Mouse (Mus musculus): ENCODE data around the gene Ppp1r21.

Gene Ppp1r21

GRCm38 (mm10) chr17:88530667-88531066 is 749 bp downstream of the Ppp1r21 start:
- no peak for DNase-seq

DNA sequence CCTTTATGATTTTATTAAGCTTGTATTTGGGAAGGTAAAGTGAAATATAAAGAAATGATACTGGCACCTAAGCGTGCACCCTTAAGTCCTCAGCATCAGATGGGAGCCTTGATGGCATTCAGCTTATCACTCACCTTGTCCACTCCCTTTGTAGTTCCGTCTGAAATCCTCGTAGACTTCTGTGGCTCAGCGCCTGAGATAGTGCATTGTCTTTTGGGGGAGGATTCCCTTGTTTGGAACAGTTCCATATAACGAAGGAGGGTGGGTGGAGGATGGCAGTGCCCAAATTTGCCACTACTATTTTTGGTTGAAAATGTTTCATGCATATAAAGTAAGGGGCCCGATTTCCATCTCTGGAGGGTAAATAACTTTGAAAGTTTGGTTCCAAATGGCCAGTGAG is 1.3 kb downstream of the Ppp1r21 start:
- no peak for DNase-seq

GRCm38 (mm10) chr17:88537842-88538430 is 8.0 kb downstream of the Ppp1r21 start:
- DNase-seq = no peak

GRCm38 (mm10) chr17:88542771-88543416 is 13.0 kb downstream of the Ppp1r21 start:
- no peak for DNase-seq

DNA sequence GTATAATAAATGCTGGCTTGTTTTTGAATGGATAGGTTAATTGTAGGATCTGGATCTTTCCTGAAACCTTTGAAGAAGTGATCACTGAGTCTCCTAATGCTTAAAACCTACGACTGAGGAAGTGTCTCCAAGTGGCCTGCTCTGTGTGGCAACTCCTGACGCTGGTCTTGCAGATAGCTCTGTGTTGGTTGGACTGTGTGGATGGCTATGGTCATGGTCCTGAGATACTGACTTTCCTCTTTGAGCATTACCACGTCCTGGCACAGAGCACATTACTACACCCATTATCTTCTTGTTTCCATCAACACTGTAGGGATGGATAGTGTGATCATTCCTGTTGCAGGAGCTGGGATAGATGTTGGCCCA is 13.5 kb downstream of the Ppp1r21 start:
- DNase-seq = no peak

- DNase-seq = no peak
Measured at GRCm38 (mm10) chr17:88545217-88545784, 15.4 kb downstream of the Ppp1r21 start.

DNA sequence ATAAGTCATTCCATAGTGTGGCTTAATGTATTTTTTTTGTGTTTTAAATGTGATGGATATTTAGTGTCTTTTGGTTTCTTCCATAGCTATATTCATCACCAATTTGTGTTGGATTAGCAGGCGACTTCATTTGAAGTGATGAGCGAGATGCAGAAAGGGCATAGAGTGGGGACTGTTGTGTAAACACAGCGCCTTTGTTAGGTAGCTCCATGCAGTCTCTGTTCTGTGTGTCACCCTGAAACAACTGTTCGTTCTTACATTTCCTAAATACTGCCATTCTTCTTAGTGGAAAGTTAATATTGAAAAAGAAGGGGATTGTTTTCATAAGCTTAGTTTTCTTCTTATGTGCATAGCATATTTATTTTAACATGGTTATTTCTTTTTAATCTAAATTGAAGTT is 16.8 kb downstream of the Ppp1r21 start:
- DNase-seq = no peak

DNA sequence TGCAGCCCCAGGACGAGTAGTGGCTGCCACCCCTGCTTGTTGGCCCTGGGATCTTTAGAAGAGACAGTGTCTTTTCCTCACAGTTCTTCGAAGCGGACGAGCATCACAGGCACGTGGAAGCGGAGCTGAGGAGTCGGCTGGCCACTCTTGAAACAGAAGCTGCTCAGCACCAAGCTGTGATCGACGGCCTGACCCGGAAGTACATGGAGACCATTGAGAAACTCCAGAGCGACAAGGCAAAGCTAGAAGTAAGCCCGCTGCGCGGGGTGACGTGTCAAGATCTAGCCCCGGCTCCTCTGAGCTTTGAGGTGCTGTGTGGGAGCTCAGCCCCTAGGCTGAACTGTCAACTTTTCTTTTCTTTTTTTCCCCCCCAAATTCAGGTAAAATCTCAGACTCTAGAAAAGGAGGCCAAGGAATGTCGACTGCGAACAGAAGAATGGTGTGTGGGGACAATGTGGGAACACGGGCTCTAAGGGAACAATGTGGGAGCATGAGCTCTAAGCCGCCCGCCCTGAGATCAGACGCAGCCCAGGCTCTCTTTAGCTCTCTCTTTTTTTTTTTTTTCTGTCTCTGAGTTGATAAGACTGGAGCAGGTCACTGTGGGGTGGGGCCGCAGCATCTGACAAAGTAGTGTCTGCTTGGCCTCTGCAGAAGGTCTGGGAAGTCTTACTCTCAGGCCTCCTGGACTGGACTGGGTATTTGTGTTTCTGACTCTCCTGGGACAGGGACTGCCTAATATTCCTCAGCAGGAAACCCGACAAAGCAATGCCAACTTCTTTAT is 19.7 kb downstream of the Ppp1r21 start:
- no peak for DNase-seq

DNA sequence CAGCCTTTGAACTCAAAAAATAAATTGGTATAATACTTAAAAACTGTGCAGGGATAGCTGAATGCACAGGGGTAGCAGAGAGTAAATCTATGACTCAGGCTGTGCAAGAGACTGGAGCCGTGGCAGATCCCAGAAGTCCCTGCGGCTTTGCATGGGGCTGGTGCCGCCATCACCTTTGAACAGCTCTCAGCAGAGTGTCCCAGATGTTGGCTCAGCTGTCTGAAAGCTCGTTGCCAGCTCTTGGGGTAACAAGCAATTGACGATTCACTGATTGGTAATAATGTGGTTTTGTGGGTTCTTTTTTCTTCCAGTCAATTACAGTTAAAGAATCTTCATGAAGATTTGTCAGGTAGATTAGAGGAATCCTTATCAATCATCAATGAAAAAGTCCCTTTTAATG is 20.4 kb downstream of the Ppp1r21 start:
- DNase-seq = no peak

GRCm38 (mm10) chr17:88550981-88551940 is 21.3 kb downstream of the Ppp1r21 start:
- no peak for DNase-seq

- no peak for DNase-seq
Measured at GRCm38 (mm10) chr17:88552556-88552955, 22.6 kb downstream of the Ppp1r21 start.

- DNase-seq = peak; percentile 4
Measured at GRCm38 (mm10) chr17:88553001-88553449, 23.1 kb downstream of the Ppp1r21 start.

DNA sequence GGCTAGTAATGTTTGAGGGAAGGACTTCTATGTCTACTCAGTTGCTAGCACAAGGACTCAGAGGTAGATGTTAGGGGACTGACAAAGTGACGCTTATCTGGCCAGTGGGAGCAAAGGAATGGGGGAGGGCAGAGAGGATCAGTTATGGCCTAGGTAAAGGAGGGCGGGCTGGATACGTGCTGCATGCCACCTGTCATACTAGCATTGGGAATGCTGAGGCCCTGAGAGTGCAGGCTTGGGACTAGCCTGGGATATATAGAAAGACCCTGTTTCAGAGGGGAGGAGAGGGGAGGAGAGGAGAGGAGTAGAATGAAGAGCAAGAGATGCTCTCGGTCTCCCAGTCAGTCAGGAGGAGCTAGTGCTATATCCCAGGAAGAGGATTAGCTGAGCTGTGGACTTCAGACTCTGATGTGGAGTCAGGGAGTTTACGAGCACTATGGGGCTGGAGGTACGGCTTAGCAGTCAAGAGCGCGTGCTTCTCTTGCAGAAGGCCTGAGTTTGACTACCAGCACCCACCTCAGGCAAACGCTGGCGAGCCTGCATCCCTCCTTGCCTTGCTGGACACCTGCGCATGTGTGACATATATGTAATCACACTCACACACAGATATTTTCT is 23.7 kb downstream of the Ppp1r21 start:
- no peak for DNase-seq

DNA sequence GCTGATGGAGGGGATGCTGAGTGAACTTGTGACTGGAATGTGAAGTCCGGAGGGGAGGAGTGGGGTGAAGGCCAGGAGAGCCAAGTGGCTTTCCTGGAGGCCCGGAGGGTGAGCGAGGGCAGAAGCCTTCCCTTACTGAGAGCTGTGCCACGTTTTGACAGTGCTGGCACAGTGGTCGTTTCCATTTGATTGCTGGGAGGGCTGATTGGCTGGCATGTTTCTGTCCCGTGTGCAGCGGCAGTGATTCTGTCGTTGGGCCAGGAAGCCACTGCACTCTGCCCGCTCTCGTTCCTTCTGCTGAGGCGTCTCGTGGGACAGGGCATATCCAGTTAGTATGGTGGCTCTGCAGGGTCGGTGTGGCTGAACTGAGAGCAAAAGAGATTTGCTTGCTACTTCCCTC is 26.3 kb downstream of the Ppp1r21 start:
- no peak for DNase-seq

GRCm38 (mm10) chr17:88556688-88557087 is 26.8 kb downstream of the Ppp1r21 start:
- DNase-seq = no peak

- DNase-seq = peak; percentile 84
Measured at GRCm38 (mm10) chr17:88558168-88558842, 28.4 kb downstream of the Ppp1r21 start.

DNA sequence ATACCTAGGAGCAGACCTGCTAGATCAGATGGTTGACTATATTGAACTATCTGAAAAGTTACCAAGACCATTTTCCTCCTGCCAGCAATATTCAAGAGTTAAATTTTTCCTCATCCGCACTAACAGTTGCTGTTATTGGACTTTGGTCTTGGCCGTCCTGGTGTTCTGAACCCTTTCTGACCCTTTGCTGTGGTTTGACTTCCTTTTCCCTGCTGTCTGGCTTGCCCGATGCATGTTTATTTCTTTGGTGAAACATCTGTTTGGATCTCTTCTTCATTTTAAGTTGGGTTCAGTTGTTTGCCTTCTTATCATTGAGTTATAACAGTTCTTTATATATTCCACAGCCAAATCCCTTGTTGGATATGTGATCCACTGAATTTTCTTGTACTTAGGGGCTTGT is 33.7 kb downstream of the Ppp1r21 start:
- DNase-seq = no peak

DNA sequence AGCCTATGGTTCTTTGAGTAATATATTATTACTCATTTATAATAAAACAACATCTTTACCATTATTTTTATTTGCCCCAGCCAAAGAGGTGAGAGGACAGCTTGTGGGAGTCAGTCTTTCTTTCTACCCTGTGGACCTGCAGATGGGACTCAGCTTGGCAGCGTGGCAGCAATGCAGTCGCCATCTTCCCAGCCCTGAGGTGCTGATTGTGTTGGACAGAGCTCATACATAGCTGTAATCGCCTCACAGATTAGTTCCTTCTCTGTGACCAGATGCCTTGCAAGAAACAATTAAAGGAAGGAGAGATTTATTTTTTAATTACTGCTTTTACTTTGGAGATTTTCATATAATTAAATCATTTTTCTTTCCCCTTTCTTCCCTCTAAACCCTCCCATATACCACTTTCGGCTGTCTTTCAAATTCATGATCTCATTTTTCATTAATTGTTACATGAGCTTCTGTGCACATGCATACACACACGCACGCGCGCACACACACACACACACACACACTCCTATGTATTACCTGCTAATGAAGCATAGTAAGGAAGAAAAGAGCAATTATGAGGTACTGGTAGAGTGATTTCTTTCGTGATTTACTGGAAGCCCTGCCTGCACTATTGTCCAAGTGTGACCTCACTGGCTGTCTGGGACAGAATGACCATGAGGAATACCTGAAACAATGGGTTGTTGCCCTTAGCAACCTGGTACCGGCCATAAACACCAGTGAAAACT is 40.1 kb downstream of the Ppp1r21 start:
- DNase-seq = peak; percentile 7

DNA sequence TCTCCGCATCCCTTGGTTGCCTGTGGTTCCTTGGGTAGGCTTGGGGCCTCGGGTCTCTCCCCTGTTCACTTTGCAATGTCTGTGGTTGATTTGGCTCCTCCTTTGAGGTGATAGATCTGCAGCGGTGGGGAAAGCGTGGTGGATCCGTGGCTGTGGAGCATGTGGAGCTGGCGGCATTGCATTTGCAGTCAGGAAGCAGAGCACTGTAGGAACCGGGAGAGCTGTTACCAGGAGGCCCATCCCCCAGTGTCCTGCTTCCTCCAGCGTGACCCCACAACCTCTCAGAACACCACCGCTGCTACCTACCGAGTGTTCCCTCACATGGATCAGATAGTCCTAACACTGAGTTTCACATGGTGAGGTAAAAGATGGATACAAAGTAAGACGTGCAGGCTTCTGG is 40.9 kb downstream of the Ppp1r21 start:
- no peak for DNase-seq

DNA sequence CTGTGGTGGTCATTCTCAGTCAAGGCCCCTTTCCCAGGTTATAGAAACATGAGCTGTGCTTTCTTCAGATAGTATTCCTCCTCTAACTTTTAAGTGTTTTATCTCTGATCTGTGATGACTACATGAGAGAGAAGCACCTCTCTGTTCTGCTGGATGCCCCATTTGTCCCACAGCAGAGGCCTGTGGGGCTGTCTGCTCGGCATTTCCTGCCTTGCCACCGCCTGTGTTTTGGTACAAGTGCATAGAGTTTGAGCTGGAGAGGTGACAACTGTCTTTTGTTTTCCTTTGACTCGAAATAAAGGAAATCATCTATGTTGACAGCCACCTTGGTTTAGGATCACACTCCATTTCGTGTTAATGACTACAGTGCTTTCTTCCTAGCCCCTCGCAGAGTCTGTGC is 44.9 kb downstream of the Ppp1r21 start:
- no peak for DNase-seq

Data from retina, postnatal 1 day (tissue).